Mouse (Mus musculus) layer of hippocampus, postnatal 25 days (tissue): ENCODE measurements around the gene Olfr1347. TPM values are rescaled to one million over a fixed set of nuclear protein-coding genes. Genes with fewer than 3 reads are reported as not detected.
A peak's percentile ranks its signal among the peaks of the same experiment; 100 is the strongest.
"Not testable (repeated sequence)": the region's sequence is repeated elsewhere in the genome, so short reads cannot be mapped to it uniquely, and the experiment has no call there.

Source experiments
- DNase-seq, 2 experiments: peaks; one replicate each; pipeline ENCODE4 v3.0.0; 2022; ENCODE audit warnings: mixed read lengths in 2 of 2, low spot score in 1 of 2; ENCODE audit errors: extremely low spot score in 1 of 2
- total RNA-seq, 2 experiments: library from RNA; stranded (reverse); gene quantifications; 2 replicates each; pipeline ENCODE4 v1.2.3; 2021

The Olfr1347 gene
- total RNA-seq, result not detected

DNA sequence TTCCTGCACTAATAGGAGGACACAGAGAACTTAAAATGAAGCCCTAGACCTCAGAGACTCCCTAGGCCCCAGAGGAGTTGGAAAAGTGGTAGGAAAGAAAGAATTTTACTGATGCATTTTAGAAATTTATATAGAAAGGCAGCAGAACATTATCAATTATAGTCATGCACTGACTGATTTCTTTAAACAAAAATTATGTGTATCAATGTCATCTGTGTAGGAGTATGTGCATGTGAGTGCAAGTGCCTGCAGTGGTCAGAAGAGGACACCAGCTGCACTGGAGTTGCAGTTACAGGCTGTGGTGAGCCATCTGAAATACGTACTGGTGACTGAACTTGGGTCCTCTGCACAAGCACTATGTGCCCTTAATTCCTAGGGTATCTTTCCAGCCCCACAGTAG lies at the start of gene Olfr1347:
Gene Olfr1347, minus strand, starts transcription at position 101 of the 400 bp plus-strand sequence.
- no peak for DNase-seq

DNA sequence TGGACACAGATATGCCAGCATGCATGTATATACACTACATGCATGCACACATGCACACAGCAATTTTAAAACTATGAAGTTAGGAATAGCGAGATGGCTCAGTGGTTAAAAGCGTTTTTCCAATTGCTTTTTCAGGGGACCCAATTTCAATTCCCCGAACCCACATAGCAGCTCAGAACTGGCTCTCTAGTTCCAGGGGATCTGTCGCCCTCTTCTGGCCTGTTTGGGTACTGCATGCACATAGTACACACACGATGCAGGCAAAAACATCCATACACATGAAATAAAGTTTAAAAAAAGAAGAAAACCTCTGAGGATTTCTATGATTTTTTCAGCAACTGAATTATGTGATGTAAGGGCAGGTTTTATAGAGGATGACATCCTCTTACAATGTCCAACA lies 26.6 kb upstream of the Olfr1347 start:
- DNase-seq, result peak in 1 of 2 experiments; percentile 13

DNA sequence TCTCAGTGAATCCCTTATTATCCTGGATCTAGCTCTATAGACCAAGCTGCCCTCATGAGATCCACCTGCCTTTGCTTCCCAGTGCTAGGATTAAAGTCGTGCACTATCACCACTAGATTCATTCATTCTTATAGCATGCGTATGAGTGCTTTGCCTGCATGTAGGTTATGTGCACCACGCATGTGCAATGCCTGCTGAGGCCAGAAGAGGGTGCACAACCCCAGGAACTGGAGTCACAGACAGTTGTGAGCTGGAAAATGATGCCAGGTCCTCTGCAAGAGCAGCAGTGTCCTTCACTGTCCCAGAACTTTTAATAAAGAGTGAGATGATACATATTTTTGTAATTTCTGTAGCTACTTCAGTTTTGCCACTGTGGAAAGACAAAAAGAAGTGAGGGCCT lies 25.4 kb upstream of the Olfr1347 start:
- no peak for DNase-seq

DNA sequence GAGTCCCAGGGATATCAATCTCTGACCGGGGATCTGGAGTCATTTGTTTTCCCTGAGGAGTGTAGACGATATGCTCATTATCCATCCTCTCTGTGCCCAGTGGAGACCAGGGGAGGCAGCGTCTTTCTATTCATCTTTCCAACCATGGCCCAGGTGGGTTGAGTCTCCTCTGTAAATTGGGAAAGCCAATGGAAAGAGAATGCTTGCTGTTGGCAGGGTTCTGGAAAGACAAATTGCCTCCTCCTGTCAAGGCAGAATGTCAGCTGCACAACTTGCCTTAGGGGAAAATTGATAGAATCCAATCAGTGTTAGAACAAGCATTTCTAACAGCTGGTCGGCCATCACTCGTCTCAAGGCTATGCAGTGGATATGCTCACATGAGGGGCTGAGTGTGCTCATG lies 23.3 kb upstream of the Olfr1347 start, which contains the start of gene Olfr1349:
Gene Olfr1349, minus strand, starts transcription at position 101 of the 400 bp plus-strand sequence.
- no peak for DNase-seq

DNA sequence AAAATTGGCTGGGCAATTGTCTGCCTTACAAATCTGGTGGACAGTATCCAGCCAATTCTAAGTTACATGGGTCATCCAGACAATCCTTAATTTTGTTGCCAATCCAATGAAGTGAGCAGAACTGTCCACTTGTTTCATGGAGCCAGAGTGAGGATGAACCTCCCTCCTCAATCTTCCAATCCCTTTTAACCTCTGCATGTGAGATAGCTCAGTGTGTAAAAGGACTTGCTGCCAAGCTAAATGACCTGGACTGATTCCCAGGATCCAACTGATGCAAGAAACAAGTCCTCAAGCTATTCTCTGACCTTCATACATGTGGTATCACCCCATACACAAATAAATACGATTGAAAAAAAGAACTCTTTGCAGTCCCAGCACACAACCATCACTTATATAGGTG lies 22.1 kb upstream of the Olfr1347 start:
- DNase-seq, result no peak

DNA sequence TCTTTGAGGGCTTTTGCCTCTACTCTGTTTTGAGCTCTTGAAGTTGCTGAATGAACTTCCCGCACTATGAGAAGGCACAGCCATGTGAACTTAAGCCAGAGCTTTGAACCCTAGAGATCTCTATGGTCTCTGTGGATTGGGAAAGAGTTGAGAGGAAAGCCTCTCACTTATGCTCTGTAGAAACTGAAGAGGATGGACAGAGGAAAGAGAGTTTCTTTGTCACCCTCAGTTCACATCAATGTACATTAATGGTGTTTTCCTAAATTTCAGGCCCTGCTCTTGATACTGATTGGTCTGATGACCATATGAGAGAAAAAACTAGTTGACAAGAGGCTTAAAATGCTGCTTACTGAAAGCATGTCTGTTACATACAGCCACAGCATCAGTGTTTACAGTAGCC lies 9.1 kb upstream of the Olfr1347 start, which contains the start of gene Olfr1348:
Gene Olfr1348, minus strand, starts transcription at position 101 of the 400 bp plus-strand sequence.
- DNase-seq, result no peak

DNA sequence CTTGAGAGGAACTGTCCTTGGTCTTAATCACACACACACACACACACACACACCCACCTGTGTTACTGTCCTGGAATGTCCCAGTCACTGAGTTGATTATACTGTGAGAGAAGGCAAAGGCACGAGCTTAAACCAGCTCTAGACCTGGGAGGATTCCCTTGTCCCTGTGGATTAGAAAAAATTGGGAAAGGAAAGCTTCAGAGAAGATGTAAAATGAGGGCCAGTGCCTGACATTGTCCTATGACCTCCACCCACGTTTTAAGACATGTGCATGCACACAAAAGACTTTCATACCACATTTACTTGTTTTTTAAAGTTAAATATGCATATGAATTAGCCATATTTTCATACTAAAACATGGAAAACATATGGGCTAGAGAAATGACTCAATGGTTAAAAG lies 12.7 kb downstream of the Olfr1347 start, which contains the start of gene Olfr5:
Gene Olfr5, minus strand, starts transcription at position 101 of the 400 bp plus-strand sequence.
- no peak for DNase-seq

DNA sequence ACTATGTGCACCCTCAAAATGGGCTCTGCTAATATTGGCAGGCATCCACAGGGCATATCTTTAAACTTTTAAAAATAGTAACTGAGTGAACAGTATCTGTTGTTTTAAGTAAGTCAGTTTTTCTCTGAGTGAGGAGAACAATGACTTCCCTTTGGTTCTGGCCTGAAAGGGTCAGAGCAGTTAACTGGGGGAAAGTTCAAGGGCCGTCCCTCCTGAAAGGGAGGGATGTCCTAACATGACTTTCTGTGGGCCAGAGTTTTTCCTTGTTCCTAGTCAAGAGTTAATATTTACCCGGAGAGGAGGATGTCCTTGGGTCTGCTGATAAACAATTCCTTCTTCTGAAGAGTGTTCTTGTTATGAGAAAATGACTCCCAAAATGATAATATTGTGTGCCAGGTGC lies 21.9 kb downstream of the Olfr1347 start:
- DNase-seq, result not testable (repeated sequence)

DNA sequence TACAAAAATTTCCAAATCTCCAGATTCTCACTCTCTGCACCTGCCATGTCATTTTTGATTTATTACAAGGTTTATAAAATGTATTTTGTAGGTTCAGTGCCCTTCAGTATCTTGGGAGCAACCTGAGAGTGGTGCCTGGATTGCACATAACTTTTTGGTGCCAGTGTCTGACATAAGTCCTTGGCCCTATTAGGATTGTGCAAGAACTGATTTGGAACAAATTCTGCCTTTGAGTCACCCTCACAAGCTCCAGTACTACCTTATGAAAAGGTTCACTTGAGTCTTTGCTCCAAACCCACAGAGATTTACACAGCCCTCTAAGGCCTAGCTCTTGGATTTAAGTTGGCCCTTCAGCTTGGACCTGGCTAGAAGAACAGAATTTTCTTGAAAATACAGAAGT lies 32.6 kb downstream of the Olfr1347 start, which contains the start of gene Olfr1346:
Gene Olfr1346, plus strand, starts transcription at position 151 of the 400 bp plus-strand sequence.
- no peak for DNase-seq

DNA sequence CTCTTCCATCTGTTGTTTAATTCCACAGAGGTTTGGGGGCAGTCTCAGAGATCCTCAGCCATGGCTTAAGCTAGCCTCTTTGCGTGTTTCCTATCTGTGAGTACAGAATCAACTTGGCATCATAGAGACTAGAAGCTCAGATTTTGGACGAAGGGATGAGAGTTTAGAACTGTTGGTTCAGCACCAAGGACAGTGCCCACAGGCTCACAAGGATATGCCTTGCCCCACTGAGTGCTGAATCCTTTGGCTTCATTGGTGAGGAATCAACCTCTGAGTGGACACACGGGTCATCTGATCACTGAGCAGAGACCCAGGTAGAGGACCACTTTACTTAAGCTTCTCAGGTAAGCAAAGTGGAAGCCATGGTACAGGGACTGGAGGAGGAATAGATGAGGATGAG lies 43.2 kb downstream of the Olfr1347 start:
- no peak for DNase-seq

DNA sequence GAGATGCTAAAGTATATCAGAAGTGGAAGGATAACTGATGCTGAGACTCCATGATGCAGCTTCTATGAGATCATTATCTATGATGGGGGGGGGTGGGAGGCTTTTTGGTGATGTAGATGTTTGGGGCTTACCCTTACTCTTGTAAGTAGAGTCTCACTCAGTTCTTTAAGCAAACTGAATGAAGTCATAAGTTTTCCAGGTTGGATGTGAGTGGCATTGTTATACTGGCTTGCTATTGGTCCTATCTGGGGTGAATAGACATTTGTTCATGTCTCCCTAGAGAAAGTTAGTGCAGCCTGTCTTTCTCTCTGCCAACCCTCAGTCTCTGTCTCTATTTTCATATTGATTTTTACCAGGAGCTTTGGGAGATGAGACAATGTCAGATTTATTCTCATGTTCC lies 43.7 kb downstream of the Olfr1347 start, which contains the start of gene Olfr1336:
Gene Olfr1336, plus strand, starts transcription at position 301 of the 400 bp plus-strand sequence.
- no peak for DNase-seq

DNA sequence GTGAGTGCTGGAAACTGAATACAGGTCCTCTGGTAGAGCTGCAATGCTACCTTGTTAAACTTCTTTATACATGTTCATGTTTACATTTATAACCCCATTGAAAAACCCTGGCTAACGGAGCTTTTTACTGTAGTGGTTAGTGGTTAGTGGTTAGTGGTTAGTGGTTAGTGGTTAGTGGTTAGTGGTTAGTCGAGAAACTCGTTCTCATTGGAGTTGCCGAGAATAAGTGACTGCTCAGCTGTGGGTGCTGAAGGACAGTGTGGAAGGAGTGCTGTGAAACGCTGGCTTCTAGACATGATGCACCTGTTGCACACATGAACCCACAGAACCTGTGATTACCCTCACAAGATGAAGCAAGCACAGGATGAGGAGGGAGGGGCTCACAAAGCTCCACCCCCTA lies 51.8 kb downstream of the Olfr1347 start:
- DNase-seq, result no peak

DNA sequence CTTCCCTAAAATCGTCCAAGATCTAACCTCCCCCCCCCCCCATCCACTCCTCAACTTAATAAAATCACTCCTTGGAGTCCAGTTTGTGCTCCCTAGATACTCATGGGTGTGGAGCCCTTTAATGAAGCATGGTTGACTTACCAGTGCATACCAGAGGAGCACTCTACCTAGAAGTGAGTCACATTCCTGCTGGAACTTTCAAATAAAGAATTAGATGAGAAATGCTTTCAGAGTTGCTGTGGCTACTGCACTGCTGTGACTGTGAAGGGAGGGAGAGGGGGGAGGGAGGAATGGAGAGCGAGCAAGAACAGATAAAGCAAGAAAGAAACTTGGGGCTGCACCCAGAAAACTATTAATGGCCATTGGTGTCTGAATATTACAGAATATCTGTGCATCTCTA lies 58.4 kb downstream of the Olfr1347 start:
- no peak for DNase-seq

DNA sequence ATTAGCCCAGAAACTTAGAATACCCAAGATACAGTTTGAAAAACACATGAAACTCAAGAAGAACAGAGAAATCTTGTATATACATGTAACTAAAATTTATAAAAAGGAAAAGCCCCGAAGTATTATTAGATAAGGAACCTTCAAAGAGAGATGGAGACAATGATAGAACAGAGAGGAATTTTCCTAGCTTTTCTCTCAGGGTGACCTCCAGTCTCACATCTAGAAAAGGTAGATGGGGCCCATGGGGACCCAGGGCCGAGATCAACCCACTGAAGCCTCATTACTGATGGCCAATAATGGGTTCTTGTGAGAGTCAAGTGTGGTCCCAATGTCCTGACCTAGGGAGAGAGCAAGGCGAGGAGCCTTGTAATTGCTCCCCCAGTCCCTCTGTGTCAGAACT lies 61.2 kb downstream of the Olfr1347 start, which contains the start of gene Olfr1344:
Gene Olfr1344, plus strand, starts transcription at position 301 of the 400 bp plus-strand sequence.
- no peak for DNase-seq

Other genes with a start within 250 kb of the Olfr1347 start
- not detected for gene Epp13, start 247.0 kb downstream of the Olfr1347 start, total RNA-seq
- gene Zfp667, start 213.2 kb downstream of the Olfr1347 start, total RNA-seq, result 10 to 100 TPM; 16.5 to 17.6 TPM
- gene Zfp583, start 168.5 kb downstream of the Olfr1347 start, total RNA-seq, result 10 to 100 TPM; 10.2 to 12.0 TPM
- gene Gm3854, start 156.0 kb downstream of the Olfr1347 start, total RNA-seq, result 1 to 10 TPM; 5.8 to 6.7 TPM
- 1 to 10 TPM; 3.8 to 5.6 TPM for gene Zfp78, start 136.5 kb downstream of the Olfr1347 start, total RNA-seq
- 1 to 10 TPM; 6.7 to 7.8 TPM for gene Zfp28, start 116.5 kb downstream of the Olfr1347 start, total RNA-seq
- gene Smim17, start 101.0 kb downstream of the Olfr1347 start, total RNA-seq, result 10 to 100 TPM; 18.4 to 22.0 TPM
- under 1 TPM; 0.15 to 0.23 TPM for gene Gm20715, start 89.5 kb downstream of the Olfr1347 start, total RNA-seq
- gene Olfr1344, start 61.1 kb downstream of the Olfr1347 start, total RNA-seq, result 1 to 10 TPM; 1.3 to 2.8 TPM
- gene Olfr1336, start 43.6 kb downstream of the Olfr1347 start, total RNA-seq, result not detected
- gene Olfr1346, start 32.7 kb downstream of the Olfr1347 start, total RNA-seq, result not detected
- gene Olfr5, start 12.8 kb downstream of the Olfr1347 start, total RNA-seq, result not detected
- not detected for gene Olfr1348, start 9.0 kb upstream of the Olfr1347 start, total RNA-seq
- not detected for gene Olfr1349, start 23.2 kb upstream of the Olfr1347 start, total RNA-seq
- gene Olfr1350, start 65.1 kb upstream of the Olfr1347 start, total RNA-seq, result not detected
- gene Zim1, start 196.7 kb upstream of the Olfr1347 start, total RNA-seq, result 1 to 10 TPM; 5.6 to 7.4 TPM
- gene Peg3, start 230.7 kb upstream of the Olfr1347 start, total RNA-seq, result 100 to 1,000 TPM; 160 to 182 TPM
- gene Usp29, start 230.8 kb upstream of the Olfr1347 start, total RNA-seq, result 10 to 100 TPM; 28.8 to 29.5 TPM